10 mouse cellular contexts compared by ENCODE assay signal in genomic region chr5:113844106-113844505, GRCm38 (mm10). TPM values are rescaled to one million over a fixed set of nuclear protein-coding genes. Genes with fewer than 3 reads are reported as not detected.
DNase-seq lines count a peak whose midpoint lies in the region; ATAC-seq and TF ChIP-seq lines count a peak whose summit lies in the region.
"Had no signal": no experiment of that assay in that cellular context is flagged by ENCODE, and none has a peak within 500 bp of the region (broad histone marks: within the 10 kb centered on the region; RNA-seq: fewer than 3 reads in every experiment).

No protein-coding gene starts in this region.

- H3K27ac ChIP-seq in ES-E14 (ENCODE audit: insufficient read depth, low read depth, low read length, poor library complexity, severe bottlenecking): peak overlapping the region; percentile 45; the same call in 1 of the 2 replicates
- H3K27ac ChIP-seq in lung, embryonic 16.5 days (ENCODE audit: low read length): peak overlapping the region; percentile 69

- H3K4me1 ChIP-seq in E14TG2a.4 (replicated peaks; ENCODE audit: low read depth, low read length): peaks cover 85% of the 10 kb centered on the region
- H3K4me1 ChIP-seq in ES-E14 (ENCODE audit: control insufficient read depth in 2 of 2, insufficient read depth in 2 of 2, low read length in 2 of 2, poor library complexity in 1 of 2): peaks cover 6 to 25% of the 10 kb centered on the region in 2 experiments; a peak in 3 of 4 replicates
- H3K4me1 ChIP-seq in lung, embryonic 16.5 days (replicated peaks; ENCODE audit: control insufficient read depth, insufficient read depth, low read length): peaks cover 18% of the 10 kb centered on the region
- H3K4me1 ChIP-seq: hindbrain, embryonic 10.5 days had no signal

- no peak for TF ChIP-seq CTCF in E14TG2a.4 (conservative IDR thresholded peaks at IDR 0.05; ENCODE audit: low read length)

- peak overlapping the region; percentile 19; the same call in 1 of the 2 replicates for H3K9ac ChIP-seq in ES-E14 (ENCODE audit: insufficient read depth, low read depth, low read length, poor library complexity, severe bottlenecking)
- 0 out of 2 replicates have a peak overlapping the region, but pooled peaks have one; percentile 25 for H3K9ac ChIP-seq in lung, embryonic 16.5 days (ENCODE audit: low read length)

- H3K4me2 ChIP-seq in lung, embryonic 16.5 days (ENCODE audit: low read depth, low read length): peak overlapping the region; percentile 3

- peak; percentile 31 for DNase-seq in kidney, postnatal 14 days
- no peak for DNase-seq in kidney, adult 8-10 months
- DNase-seq in ES-E14 (ENCODE audit: low read depth, low spot score): no peak
- DNase-seq in cerebellum, adult 8-10 months: no peak
- DNase-seq in gastrocnemius, postnatal 10 days: no peak
- DNase-seq: cerebellum, adult 11-12 months had no signal

- no peaks in the 10 kb centered on the region for H3K9me3 ChIP-seq in E14TG2a.4 (ENCODE audit: low read length)
- no peaks in the 10 kb centered on the region for H3K9me3 ChIP-seq in ES-E14 (ENCODE audit: control insufficient read depth, insufficient read depth, low read depth, low read length)
- no peaks in the 10 kb centered on the region for H3K9me3 ChIP-seq in lung, embryonic 16.5 days (ENCODE audit: control insufficient read depth, low read length)
- H3K9me3 ChIP-seq: hindbrain, embryonic 10.5 days had no signal

- H3K4me3 ChIP-seq in E14TG2a.4 (replicated peaks; ENCODE audit: low read length): peak overlapping the region; percentile 69
- H3K4me3 ChIP-seq in ES-E14 (ENCODE audit: insufficient read depth in 1 of 2, low read depth in 1 of 2, low read length in 2 of 2, poor library complexity in 1 of 2, severe bottlenecking in 1 of 2): no peak overlapping the region
- H3K4me3 ChIP-seq in lung, embryonic 16.5 days (ENCODE audit: low read length): peak overlapping the region; percentile 6; the same call in 1 of the 2 replicates
- H3K4me3 ChIP-seq: hindbrain, embryonic 10.5 days had no signal

- no peaks in the 10 kb centered on the region for H3K27me3 ChIP-seq in E14TG2a.4 (ENCODE audit: insufficient read depth, low read length)
- H3K27me3 ChIP-seq in lung, embryonic 16.5 days (ENCODE audit: control insufficient read depth, insufficient read depth, low read depth, low read length): no peaks in the 10 kb centered on the region

- H3K36me3 ChIP-seq in E14TG2a.4 (ENCODE audit: insufficient read depth, low read length): peaks cover 82% of the 10 kb centered on the region
- peaks cover 44% of the 10 kb centered on the region for H3K36me3 ChIP-seq in ES-E14 (ENCODE audit: control insufficient read depth, insufficient read depth, low read length, poor library complexity, severe bottlenecking)
- H3K36me3 ChIP-seq in lung, embryonic 16.5 days (ENCODE audit: control insufficient read depth, insufficient read depth, low read length): peaks cover 34% of the 10 kb centered on the region

- in situ Hi-C loops in ES-E14 (cut with MboI; ENCODE audit: low sequenced_read_pairs in 2 of 2, unreplicated experiment in 2 of 2): no loop called here

- 51% methylated on average over 15 of the region's 15 CpGs for WGBS in lung, embryonic 16.5 days

- ATAC-seq in lung, embryonic 16.5 days (ENCODE audit: low read depth): peak; percentile 74

TF ChIP-seq in ES-E14, 5 proteins besides CTCF, POLR2A, EP300 and RAD21:
- TF ChIP-seq CHD2 (IDR thresholded peaks at IDR 0.05; ENCODE audit: low read depth, low read length) (no peak), ZNF384 (IDR thresholded peaks at IDR 0.05; ENCODE audit: low read depth, low read length) (no peak), HCFC1 (IDR thresholded peaks at IDR 0.05; ENCODE audit: borderline replicate concordance, insufficient read depth, low read length) (no peak), ZC3H11A (IDR thresholded peaks at IDR 0.05; ENCODE audit: borderline replicate concordance, low read depth, low read length) (no peak), MAFK (IDR thresholded peaks at IDR 0.05; ENCODE audit: insufficient read depth, low read depth, low read length) (no peak)

RNA-seq across cellular contexts. Expression of gene Selplg, which starts 11.7 kb away (rescaled TPM):
- 0.31 and 1.3 TPM in 2 replicates for total RNA-seq in ES-E14 (2012; rRNA removed)
- 7.4 and 9.5 TPM in 2 replicates for polyA plus RNA-seq in lung, embryonic 16.5 days (2015; fragmentation: Nextera tagmentation; extraction: Ambion mirVana)
- 1 to 10 TPM; 1.8 to 3.3 TPM for total RNA-seq in gastrocnemius, postnatal 10 days (2021)

RNA-seq across cellular contexts. Expression of gene Tmem119, which starts 43.8 kb away (rescaled TPM):
- total RNA-seq in ES-E14 (2012; rRNA removed): 3.3 and 7.1 TPM in 2 replicates
- 49.9 and 51.1 TPM in 2 replicates for polyA plus RNA-seq in lung, embryonic 16.5 days (2015; fragmentation: Nextera tagmentation; extraction: Ambion mirVana)
- total RNA-seq in gastrocnemius, postnatal 10 days (2021): 10 to 100 TPM; 13.0 to 23.1 TPM
- polyA plus RNA-seq: macrophage had no signal

Comparison
In these comparisons a context has a peak if more than half of its experiments do, and no peak if none do; other contexts are left out.
1. H3K4me3 ChIP-seq: peak in E14TG2a.4 (single experiment) and lung, embryonic 16.5 days (single experiment); none in ES-E14 (0 of 2).